Mouse (Mus musculus): ENCODE results near the gene Rprd1b.

Gene Rprd1b

GRCm38 (mm10) chr2:158109516-158109915 is 81.2 kb downstream of the Rprd1b start:
- in situ Hi-C loops (cut with MboI; ENCODE audit: low pct_unique_long_range_greater_than_20kb in 1 of 2, low sequenced_read_pairs in 2 of 2, unreplicated experiment in 1 of 2), result no loop called here

- in situ Hi-C loops (cut with MboI; ENCODE audit: low pct_unique_long_range_greater_than_20kb in 1 of 2, low sequenced_read_pairs in 2 of 2, unreplicated experiment in 1 of 2), result no loop called here
Measured at GRCm38 (mm10) chr2:158113591-158114257, 85.4 kb downstream of the Rprd1b start.

- in situ Hi-C loops (cut with MboI; ENCODE audit: low pct_unique_long_range_greater_than_20kb in 1 of 2, low sequenced_read_pairs in 2 of 2, unreplicated experiment in 1 of 2), result no loop called here
Measured at GRCm38 (mm10) chr2:158114931-158115330, 86.6 kb downstream of the Rprd1b start.

- in situ Hi-C loops (cut with MboI; ENCODE audit: low pct_unique_long_range_greater_than_20kb in 1 of 2, low sequenced_read_pairs in 2 of 2, unreplicated experiment in 1 of 2), result no loop called here
Measured at GRCm38 (mm10) chr2:158115838-158116453, 87.6 kb downstream of the Rprd1b start.

GRCm38 (mm10) chr2:158116653-158117052 is 88.4 kb downstream of the Rprd1b start:
- in situ Hi-C loops (cut with MboI; ENCODE audit: low pct_unique_long_range_greater_than_20kb in 1 of 2, low sequenced_read_pairs in 2 of 2, unreplicated experiment in 1 of 2), result no loop called here

GRCm38 (mm10) chr2:158119145-158119544 is 90.8 kb downstream of the Rprd1b start:
- in situ Hi-C loops (cut with MboI; ENCODE audit: low pct_unique_long_range_greater_than_20kb in 1 of 2, low sequenced_read_pairs in 2 of 2, unreplicated experiment in 1 of 2), result no loop called here

GRCm38 (mm10) chr2:158120211-158120610 is 91.9 kb downstream of the Rprd1b start:
- in situ Hi-C loops (cut with MboI; ENCODE audit: low pct_unique_long_range_greater_than_20kb in 1 of 2, low sequenced_read_pairs in 2 of 2, unreplicated experiment in 1 of 2), result no loop called here

- in situ Hi-C loops (cut with MboI; ENCODE audit: low pct_unique_long_range_greater_than_20kb in 1 of 2, low sequenced_read_pairs in 2 of 2, unreplicated experiment in 1 of 2), result no loop called here
Measured at GRCm38 (mm10) chr2:158120868-158121267, 92.6 kb downstream of the Rprd1b start.

GRCm38 (mm10) chr2:158121645-158122326 is 93.5 kb downstream of the Rprd1b start:
- in situ Hi-C loops (cut with MboI; ENCODE audit: low pct_unique_long_range_greater_than_20kb in 1 of 2, low sequenced_read_pairs in 2 of 2, unreplicated experiment in 1 of 2), result no loop called here

GRCm38 (mm10) chr2:158122814-158123213 is 94.5 kb downstream of the Rprd1b start:
- in situ Hi-C loops (cut with MboI; ENCODE audit: low pct_unique_long_range_greater_than_20kb in 1 of 2, low sequenced_read_pairs in 2 of 2, unreplicated experiment in 1 of 2), result no loop called here

GRCm38 (mm10) chr2:158127245-158127644 is 98.9 kb downstream of the Rprd1b start:
- in situ Hi-C loops (cut with MboI; ENCODE audit: low pct_unique_long_range_greater_than_20kb in 1 of 2, low sequenced_read_pairs in 2 of 2, unreplicated experiment in 1 of 2), result no loop called here

- in situ Hi-C loops (cut with MboI; ENCODE audit: low pct_unique_long_range_greater_than_20kb in 1 of 2, low sequenced_read_pairs in 2 of 2, unreplicated experiment in 1 of 2), result no loop called here
Measured at GRCm38 (mm10) chr2:158127872-158128271, 99.6 kb downstream of the Rprd1b start.

GRCm38 (mm10) chr2:158128461-158129130 is 100.3 kb downstream of the Rprd1b start:
- in situ Hi-C loops (cut with MboI; ENCODE audit: low pct_unique_long_range_greater_than_20kb in 1 of 2, low sequenced_read_pairs in 2 of 2, unreplicated experiment in 1 of 2), result no loop called here

GRCm38 (mm10) chr2:158129291-158130002 is 101.2 kb downstream of the Rprd1b start:
- in situ Hi-C loops (cut with MboI; ENCODE audit: low pct_unique_long_range_greater_than_20kb in 1 of 2, low sequenced_read_pairs in 2 of 2, unreplicated experiment in 1 of 2), result no loop called here

- in situ Hi-C loops (cut with MboI; ENCODE audit: low pct_unique_long_range_greater_than_20kb in 1 of 2, low sequenced_read_pairs in 2 of 2, unreplicated experiment in 1 of 2), result no loop called here
Measured at GRCm38 (mm10) chr2:158130391-158130986, 102.2 kb downstream of the Rprd1b start.

GRCm38 (mm10) chr2:158131197-158131835 is 103.0 kb downstream of the Rprd1b start:
- in situ Hi-C loops (cut with MboI; ENCODE audit: low pct_unique_long_range_greater_than_20kb in 1 of 2, low sequenced_read_pairs in 2 of 2, unreplicated experiment in 1 of 2), result no loop called here

GRCm38 (mm10) chr2:158132320-158132719 is 104.0 kb downstream of the Rprd1b start:
- in situ Hi-C loops (cut with MboI; ENCODE audit: low pct_unique_long_range_greater_than_20kb in 1 of 2, low sequenced_read_pairs in 2 of 2, unreplicated experiment in 1 of 2), result no loop called here

- in situ Hi-C loops (cut with MboI; ENCODE audit: low pct_unique_long_range_greater_than_20kb in 1 of 2, low sequenced_read_pairs in 2 of 2, unreplicated experiment in 1 of 2), result no loop called here
Measured at GRCm38 (mm10) chr2:158133050-158133449, 104.8 kb downstream of the Rprd1b start.

Measured in mouse embryonic stem cell (cell line).